In genomic region chr9:43990124-43990523, GRCm38 (mm10) we compare ENCODE assay signal across 15 mouse cellular contexts. TPM values are rescaled to one million over a fixed set of nuclear protein-coding genes. Genes with fewer than 3 reads are reported as not detected.
DNase-seq lines count a peak whose midpoint lies in the region; ATAC-seq and TF ChIP-seq lines count a peak whose summit lies in the region.
"Had no signal": no experiment of that assay in that cellular context is flagged by ENCODE, and none has a peak within 500 bp of the region (broad histone marks: within the 10 kb centered on the region; RNA-seq: fewer than 3 reads in every experiment).

No protein-coding gene starts in this region.

- no peaks in the 10 kb centered on the region for H3K9me3 ChIP-seq in kidney, embryonic 15.5 days (replicated peaks)
- H3K9me3 ChIP-seq in E14TG2a.4 (ENCODE audit: low read length): no peaks in the 10 kb centered on the region
- H3K9me3 ChIP-seq: forebrain, embryonic 13.5 days; limb, embryonic 13.5 days; lung, embryonic 15.5 days; midbrain, embryonic 10.5 days had no signal

- H3K4me3 ChIP-seq in kidney, embryonic 15.5 days (replicated peaks): no peak overlapping the region
- peak overlapping the region; percentile 46 for H3K4me3 ChIP-seq in E14TG2a.4 (replicated peaks; ENCODE audit: low read length)
- H3K4me3 ChIP-seq: forebrain, embryonic 13.5 days; limb, embryonic 13.5 days; lung, embryonic 15.5 days; midbrain, embryonic 10.5 days had no signal

- no peak overlapping the region for H3K4me2 ChIP-seq in kidney, embryonic 15.5 days
- H3K4me2 ChIP-seq: forebrain, embryonic 13.5 days; limb, embryonic 13.5 days; lung, embryonic 15.5 days had no signal

- no peaks in the 10 kb centered on the region for H3K27me3 ChIP-seq in kidney, embryonic 15.5 days
- no peaks in the 10 kb centered on the region; the same call in 1 of the 2 replicates for H3K27me3 ChIP-seq in E14TG2a.4 (ENCODE audit: insufficient read depth, low read length)
- H3K27me3 ChIP-seq: forebrain, embryonic 13.5 days; limb, embryonic 13.5 days; lung, embryonic 15.5 days had no signal

- H3K27ac ChIP-seq in kidney, embryonic 15.5 days: peak overlapping the region; percentile 56
- H3K27ac ChIP-seq: forebrain, embryonic 13.5 days; lung, embryonic 15.5 days had no signal

- no peak for TF ChIP-seq CTCF in E14TG2a.4 (conservative IDR thresholded peaks at IDR 0.05; ENCODE audit: low read length)

- H3K9ac ChIP-seq in kidney, embryonic 15.5 days: no peak overlapping the region
- H3K9ac ChIP-seq: forebrain, embryonic 13.5 days; limb, embryonic 13.5 days; lung, embryonic 15.5 days had no signal

- H3K36me3 ChIP-seq in kidney, embryonic 15.5 days: no peaks in the 10 kb centered on the region
- H3K36me3 ChIP-seq in E14TG2a.4 (ENCODE audit: insufficient read depth, low read length): no peaks in the 10 kb centered on the region
- H3K36me3 ChIP-seq: limb, embryonic 13.5 days; lung, embryonic 15.5 days; midbrain, embryonic 10.5 days had no signal

- H3K4me1 ChIP-seq in kidney, embryonic 15.5 days: peaks cover 55% of the 10 kb centered on the region
- peaks cover 68% of the 10 kb centered on the region for H3K4me1 ChIP-seq in E14TG2a.4 (replicated peaks; ENCODE audit: low read depth, low read length)

- DNase-seq in kidney, postnatal 25 days: no peak
- peak; percentile 5 for DNase-seq in 416B (ENCODE audit: low read depth)
- peak; percentile 12 to 25 for DNase-seq in kidney, postnatal 36 days
- no peak for DNase-seq in adrenal gland, adult 8-10 months
- no peak for DNase-seq in cerebellum, adult 9-11 months
- DNase-seq: cerebellum, adult 18-20 months; heart, postnatal 36 days; layer of hippocampus, postnatal 36 days had no signal

- ATAC-seq in kidney, embryonic 15.5 days (replicated peaks; ENCODE audit: low FRiP score): no peak
- ATAC-seq: forebrain, embryonic 13.5 days had no signal

- 66% methylated on average over 11 of the region's 11 CpGs for WGBS in kidney, embryonic 15.5 days

RNA-seq across cellular contexts. Expression of gene Thy1, which starts 53.1 kb away (rescaled TPM):
- 9.6 and 10.2 TPM in 2 replicates for polyA plus RNA-seq in kidney, embryonic 15.5 days (2015; fragmentation: Nextera tagmentation; extraction: Ambion mirVana)
- 10 to 100 TPM; 46.5 to 54.9 (median 48.0) TPM for total RNA-seq in adrenal gland, adult 8-10 months (2022)
- total RNA-seq: granulocyte monocyte progenitor cell, adult 5-6 weeks had no signal
- polyA plus RNA-seq: midbrain, embryonic 10.5 days had no signal

Comparison
In these comparisons a context has a peak if more than half of its experiments do, and no peak if none do; other contexts are left out.
1. DNase-seq: peak in 416B (single experiment) and kidney, postnatal 36 days (2 of 2); none in kidney, postnatal 25 days (0 of 2), adrenal gland, adult 8-10 months (single experiment) and cerebellum, adult 9-11 months (single experiment).